Mouse (Mus musculus): Measurements from ENCODE around the gene Slit3. TPM values are rescaled to one million over a fixed set of nuclear protein-coding genes. Genes with fewer than 3 reads are reported as not detected.

The Slit3 gene
- total RNA-seq, 2 experiments from 2014 or later, result 33.0 to 56.8 TPM

DNA sequence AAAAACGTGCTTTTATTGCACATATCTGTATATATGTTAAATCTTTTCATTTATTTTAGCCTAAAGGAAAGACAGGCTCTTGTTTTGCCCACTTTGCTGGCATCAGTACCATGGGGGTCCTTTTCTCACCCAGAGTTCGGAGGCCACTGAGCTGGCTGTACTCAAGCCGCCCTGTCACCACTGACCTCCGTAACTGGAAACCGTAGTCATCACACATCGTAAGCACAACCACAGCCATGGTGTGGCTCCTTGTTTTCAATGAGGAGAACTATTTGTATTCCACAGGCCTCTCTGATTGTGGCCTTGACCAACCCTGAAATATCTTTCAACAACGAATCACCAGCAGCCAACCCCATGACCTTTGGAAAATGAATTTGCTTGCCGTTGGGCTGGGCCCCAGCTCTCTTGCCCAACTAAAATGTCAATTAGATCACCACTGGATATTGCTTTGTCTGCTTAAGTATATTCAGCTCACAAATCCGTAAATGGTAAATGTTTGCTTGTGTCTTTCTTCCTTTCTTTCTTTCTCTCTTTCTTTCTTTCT is 405.3 kb downstream of the Slit3 start:
- peak; percentile 76 to 80 for DNase-seq

DNA sequence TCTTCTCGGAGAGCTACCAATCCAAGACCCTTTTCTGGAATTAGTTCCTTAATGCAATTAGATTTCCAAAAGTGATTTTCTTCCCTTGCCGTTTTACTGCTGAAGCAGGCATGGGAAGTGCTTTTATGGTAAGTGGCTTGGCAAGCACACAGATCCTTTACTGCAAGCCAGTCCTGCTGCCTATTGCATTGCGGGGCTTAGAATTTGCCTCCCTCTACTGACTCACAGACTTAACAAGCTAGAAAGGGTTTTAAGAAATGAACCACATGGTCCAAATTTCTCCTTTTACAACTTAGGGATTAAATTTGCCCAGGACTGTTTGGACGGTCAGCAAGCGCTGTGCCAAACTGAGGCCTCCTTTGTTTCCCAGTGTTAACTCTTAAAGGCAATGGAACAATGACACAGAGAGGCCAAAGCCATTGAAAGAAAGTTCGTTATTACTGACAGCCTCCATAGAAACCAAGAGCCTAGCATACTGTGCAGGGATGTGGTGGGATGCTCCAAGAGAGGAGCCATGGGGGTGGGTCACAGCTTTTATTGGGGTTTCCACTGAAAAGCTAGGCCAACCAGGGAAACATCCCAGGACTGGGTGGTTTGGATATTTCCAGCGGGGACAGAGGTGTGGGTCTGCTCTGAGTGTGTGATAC is 406.9 kb downstream of the Slit3 start:
- DNase-seq, result no peak

GRCm38 (mm10) chr11:35535027-35535426 is 414.0 kb downstream of the Slit3 start:
- DNase-seq, result no peak

GRCm38 (mm10) chr11:35537128-35538088 is 416.4 kb downstream of the Slit3 start:
- DNase-seq, result peak; percentile 47 to 51

- DNase-seq, result peak; percentile 54 to 67
Observed at GRCm38 (mm10) chr11:35542731-35543130, 421.7 kb downstream of the Slit3 start.

DNA sequence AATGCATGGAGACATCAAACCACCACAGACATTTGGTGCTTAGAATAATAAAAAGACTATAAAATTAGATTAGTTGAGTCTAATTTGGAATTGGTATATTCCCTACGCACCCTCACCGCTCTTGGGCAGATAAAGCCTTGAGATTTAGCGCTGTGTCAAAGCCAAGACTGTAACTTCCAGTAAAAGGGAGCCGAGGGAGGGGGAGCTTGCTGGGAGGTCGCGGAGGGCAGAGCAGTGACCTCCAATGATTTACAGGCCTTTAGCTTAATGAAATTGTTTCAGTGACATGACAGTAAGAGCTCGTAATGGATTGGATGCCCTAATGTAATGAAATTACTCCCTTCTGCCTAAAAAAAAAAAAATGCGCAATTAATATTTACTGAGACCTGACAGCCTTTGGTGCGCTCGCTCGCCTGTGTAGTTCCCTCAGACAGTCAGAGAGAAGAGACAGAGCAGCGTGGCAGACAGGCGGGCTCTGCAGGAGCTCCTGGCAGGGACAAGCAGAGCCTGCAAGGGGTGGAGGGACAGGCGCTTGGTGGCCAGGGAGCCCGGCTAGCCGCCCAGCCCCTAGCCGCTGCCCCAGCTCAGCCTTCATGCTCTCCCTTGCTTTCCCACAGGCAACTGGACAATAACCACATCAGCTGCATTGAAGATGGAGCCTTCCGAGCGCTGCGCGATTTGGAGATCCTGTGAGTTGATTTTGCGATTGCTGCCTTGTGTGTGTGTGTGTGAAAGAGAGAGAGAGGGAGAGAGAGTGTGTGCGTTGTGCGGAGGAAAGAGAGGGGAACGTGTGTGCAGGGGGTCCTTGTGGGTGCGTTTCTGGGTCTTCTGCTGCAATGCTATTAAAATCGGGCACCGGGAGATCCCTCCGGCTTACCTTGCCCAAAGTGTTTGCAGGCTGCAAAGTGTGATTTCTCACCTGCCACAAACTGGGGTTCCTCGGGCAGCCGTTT is 423.4 kb downstream of the Slit3 start:
- DNase-seq, result peak in 1 of 2 experiments; percentile 20

GRCm38 (mm10) chr11:35546081-35546822 is 425.2 kb downstream of the Slit3 start:
- DNase-seq, result no peak

GRCm38 (mm10) chr11:35550036-35550435 is 429.0 kb downstream of the Slit3 start:
- no peak for DNase-seq

- DNase-seq, result no peak
Observed at GRCm38 (mm10) chr11:35556192-35556591, 435.2 kb downstream of the Slit3 start.

- no peak for DNase-seq
Observed at GRCm38 (mm10) chr11:35557476-35557875, 436.5 kb downstream of the Slit3 start.

- no peak for DNase-seq
Observed at GRCm38 (mm10) chr11:35558311-35558710, 437.3 kb downstream of the Slit3 start.

- DNase-seq, result no peak
Observed at GRCm38 (mm10) chr11:35559386-35559785, 438.4 kb downstream of the Slit3 start.

DNA sequence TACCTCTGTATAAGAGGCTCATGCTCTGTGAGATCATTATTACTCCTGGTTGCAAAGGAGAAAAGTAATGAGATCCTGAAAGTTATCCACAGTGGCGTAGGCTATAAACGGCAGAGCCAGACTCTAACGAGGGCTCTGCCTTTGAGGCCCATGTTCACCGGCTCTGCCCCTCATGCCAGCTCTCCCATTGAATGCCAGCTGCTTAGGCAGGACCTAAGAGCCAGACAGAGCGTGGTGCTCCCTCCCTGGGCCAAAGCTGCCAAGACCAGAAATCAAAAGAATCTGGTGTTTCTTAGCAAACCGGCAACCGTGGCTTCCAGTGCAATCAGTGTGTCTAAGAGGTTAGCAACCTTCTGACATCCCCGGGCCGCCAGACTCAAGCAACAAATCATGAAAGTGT is 440.7 kb downstream of the Slit3 start:
- no peak for DNase-seq

- peak in 1 of 2 experiments; percentile 29 for DNase-seq
Observed at GRCm38 (mm10) chr11:35565322-35565721, 444.3 kb downstream of the Slit3 start.

DNA sequence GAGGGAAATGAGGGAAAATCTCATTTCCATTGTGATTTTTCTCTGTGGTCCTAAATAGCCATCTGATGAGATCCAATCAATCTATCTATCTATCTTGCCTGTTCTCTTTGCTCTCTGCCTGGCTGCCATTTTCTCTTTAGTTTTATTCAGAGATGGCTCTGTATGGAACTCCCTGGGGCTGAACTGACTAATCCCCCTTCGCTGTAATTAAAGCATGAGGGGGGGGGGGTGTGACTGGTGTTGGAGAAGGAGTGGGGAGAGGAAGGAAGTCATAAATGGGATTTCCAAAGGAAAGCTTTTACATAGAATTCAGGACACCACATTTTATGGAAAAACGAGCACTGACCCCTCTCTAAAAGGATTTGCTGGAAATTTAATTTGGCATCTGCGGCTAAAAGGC is 445.7 kb downstream of the Slit3 start:
- DNase-seq, result no peak

GRCm38 (mm10) chr11:35569126-35569916 is 448.3 kb downstream of the Slit3 start:
- DNase-seq, result no peak

DNA sequence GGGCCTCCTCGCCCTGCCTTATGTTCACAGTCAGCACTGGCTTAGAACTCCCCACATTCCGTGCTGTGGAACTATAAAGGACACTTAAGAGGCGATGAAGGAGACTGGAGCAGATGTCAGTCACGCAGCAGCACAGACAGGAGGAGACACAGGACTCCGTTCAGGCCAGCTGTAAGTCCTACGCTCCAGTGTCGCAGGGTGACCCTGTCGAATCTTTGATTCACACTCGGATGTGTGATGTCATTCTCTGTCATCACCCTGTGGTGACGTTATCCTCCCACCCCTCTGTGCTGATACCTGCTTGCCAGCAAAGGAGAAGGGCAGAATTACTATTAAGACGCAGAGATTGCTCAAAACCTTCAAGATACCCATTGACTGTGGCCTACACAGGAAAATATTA is 448.9 kb downstream of the Slit3 start:
- DNase-seq, result no peak

GRCm38 (mm10) chr11:35571910-35572309 is 450.9 kb downstream of the Slit3 start:
- no peak for DNase-seq

- DNase-seq, result no peak
Observed at GRCm38 (mm10) chr11:35578796-35579195, 457.8 kb downstream of the Slit3 start.

- no peak for DNase-seq
Observed at GRCm38 (mm10) chr11:35582591-35582990, 461.6 kb downstream of the Slit3 start.
